Mouse (Mus musculus) midbrain, embryonic 13.5 days (tissue): ENCODE measurements at regions not wholly inside any gene's neighbourhood (a gene's known extent, or its start where the extent isn't known, plus 50 kb on each side); places are given as distances from the start of the nearest gene placed in this dataset.
A peak's percentile ranks its signal among the peaks of the same experiment; 100 is the strongest.

ENCODE experiments used
- ATAC-seq: fragments of 200-750 bp; cut with Nextera tagmentation; 2 replicates; pipeline ENCODE4 v1.8.0; 2017; ENCODE audit warnings: mild to moderate bottlenecking, moderate TSS enrichment, moderate library complexity
- H3K27ac ChIP-seq: fragments of 300-500 bp; sonication (generic); 2 replicates; pipeline ENCODE4 v1.5.1; 2015; ENCODE audit warnings: inconsistent platforms, mild to moderate bottlenecking, moderate library complexity
- H3K27me3 ChIP-seq: fragments of 300-500 bp; sonication (generic); 2 replicates; pipeline ENCODE4 v1.6.1; 2015; ENCODE audit warnings: mild to moderate bottlenecking, inconsistent platforms
- H3K36me3 ChIP-seq: fragments of 300-500 bp; sonication (generic); 2 replicates; pipeline ENCODE4 v1.6.1; 2015; ENCODE audit warnings: mild to moderate bottlenecking, inconsistent platforms
- H3K4me1 ChIP-seq: fragments of 300-500 bp; sonication (generic); replicated peaks from 2 replicates; pipeline ENCODE4 v1.6.1; 2015; ENCODE audit warnings: inconsistent platforms
- H3K4me2 ChIP-seq: fragments of 300-500 bp; sonication (generic); replicated peaks from 2 replicates; pipeline ENCODE4 v1.6.1; 2015; ENCODE audit warnings: moderate library complexity, mild to moderate bottlenecking, inconsistent platforms
- H3K4me3 ChIP-seq: fragments of 300-500 bp; sonication (generic); replicated peaks from 2 replicates; pipeline ENCODE4 v1.5.1; 2015; ENCODE audit warnings: mild to moderate bottlenecking, inconsistent platforms
- H3K9ac ChIP-seq: fragments of 300-500 bp; sonication (generic); replicated peaks from 2 replicates; pipeline ENCODE4 v1.6.1; 2015; ENCODE audit warnings: mild to moderate bottlenecking, inconsistent platforms
- H3K9me3 ChIP-seq: fragments of 300-500 bp; sonication (generic); 2 replicates; pipeline ENCODE4 v1.6.1; 2016; ENCODE audit warnings: mild to moderate bottlenecking, inconsistent platforms
- whole genome bisulfite sequencing: fragments of 180-500 bp; shearing (Covaris S2); methylation state at CpG from one replicate; pipeline ENCODE4 v1.1.7; 2015; 5-methylcytosine and 5-hydroxymethylcytosine counted together

DNA sequence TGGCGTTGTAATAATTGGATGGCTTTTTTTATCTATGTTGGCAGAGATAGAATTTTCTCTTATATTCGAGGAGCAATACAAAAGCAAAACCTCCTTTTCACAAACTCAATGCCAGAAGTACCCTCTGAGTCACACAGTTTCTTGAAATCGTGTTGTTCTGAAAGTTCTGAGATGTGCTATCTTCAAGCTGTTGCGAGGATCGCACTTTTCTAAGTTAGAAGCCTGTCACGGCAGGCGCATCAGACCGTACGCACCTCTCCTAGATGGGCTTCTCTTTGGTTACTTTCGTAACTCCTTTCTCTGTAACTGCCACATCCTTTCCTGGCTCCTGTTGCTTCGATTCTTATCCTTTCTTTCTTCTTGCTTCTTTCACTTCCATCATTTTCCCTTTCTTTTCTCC, 271.2 kb upstream of the Arrdc3 start:
- no peak for ATAC-seq
- no peaks in the 10 kb centered on the region for H3K36me3 ChIP-seq
- no peak overlapping the region for H3K4me2 ChIP-seq
- H3K4me1 ChIP-seq, result peaks cover 11% of the 10 kb centered on the region
- no peak overlapping the region for H3K9ac ChIP-seq
- H3K27me3 ChIP-seq, result no peaks in the 10 kb centered on the region
- 83% methylated on average over 11 of the region's 11 CpGs for WGBS
- H3K4me3 ChIP-seq, result no peak overlapping the region
- no peaks in the 10 kb centered on the region for H3K9me3 ChIP-seq
- no peak overlapping the region for H3K27ac ChIP-seq

DNA sequence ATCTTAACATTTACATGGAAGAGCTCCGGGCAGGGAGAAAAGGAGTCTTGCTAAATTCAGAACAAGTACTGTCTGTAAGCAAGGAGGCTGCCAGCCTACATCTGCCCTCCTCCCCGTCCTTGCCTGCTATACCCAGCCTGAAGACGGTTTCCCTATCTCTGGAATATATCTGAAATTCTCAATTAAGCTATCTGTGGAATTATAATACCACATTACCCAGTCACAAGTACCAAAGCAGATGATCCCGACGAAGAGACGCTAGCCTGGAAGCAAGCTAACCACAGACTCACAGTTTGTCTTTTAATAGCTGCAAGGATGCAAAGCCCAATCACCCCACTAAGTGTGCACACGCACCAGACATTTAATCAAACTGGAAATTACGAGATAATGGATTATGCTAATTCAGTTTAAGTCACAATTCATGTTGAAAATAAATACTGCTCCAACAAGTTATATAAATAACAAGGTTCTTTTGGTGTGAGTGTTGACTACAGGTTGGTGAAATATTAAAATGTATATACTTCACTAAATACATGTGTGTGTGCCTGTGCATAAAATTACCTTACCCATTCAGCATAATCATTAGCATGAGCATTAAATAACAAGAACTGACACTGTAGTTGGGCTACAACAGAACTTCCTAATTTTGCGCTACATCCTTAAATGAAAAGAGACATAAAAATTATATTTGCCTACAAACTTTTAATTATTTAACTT, 269.9 kb upstream of the Arrdc3 start:
- H3K9me3 ChIP-seq, result no peaks in the 10 kb centered on the region
- no peaks in the 10 kb centered on the region for H3K36me3 ChIP-seq
- no peaks in the 10 kb centered on the region for H3K27me3 ChIP-seq
- peaks cover 11% of the 10 kb centered on the region for H3K4me1 ChIP-seq
- 0 out of 2 replicates have a peak overlapping the region, but pooled peaks have one; percentile 22 for H3K4me2 ChIP-seq
- peak overlapping the region; percentile 40; the same call in 1 of the 2 replicates for H3K27ac ChIP-seq
- H3K9ac ChIP-seq, result peak overlapping the region; percentile 14; the same call in 1 of the 2 replicates
- no peak overlapping the region for H3K4me3 ChIP-seq
- WGBS, result 58% methylated on average over 9 of the region's 9 CpGs
- ATAC-seq, result peak; percentile 82

DNA sequence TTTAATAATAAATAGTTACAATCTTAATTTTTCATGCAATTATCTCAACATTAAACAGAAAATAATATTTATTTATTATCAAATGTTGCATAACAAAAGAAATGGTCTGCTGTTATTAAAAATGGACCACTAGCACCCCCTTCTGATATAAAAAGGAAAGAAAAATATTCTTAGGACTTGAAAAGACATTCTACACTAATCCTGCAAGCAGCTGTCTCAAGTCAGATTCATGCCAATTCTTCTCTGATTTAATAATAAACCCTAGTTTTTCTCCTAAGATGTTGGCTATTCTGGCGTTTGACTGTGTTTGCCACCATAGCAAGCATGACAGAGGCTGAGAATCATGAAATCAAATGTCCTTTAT, 269.3 kb upstream of the Arrdc3 start:
- no peaks in the 10 kb centered on the region for H3K27me3 ChIP-seq
- H3K36me3 ChIP-seq, result no peaks in the 10 kb centered on the region
- no peak overlapping the region for H3K9ac ChIP-seq
- no peak for ATAC-seq
- peaks cover 11% of the 10 kb centered on the region for H3K4me1 ChIP-seq
- no peak overlapping the region for H3K27ac ChIP-seq
- H3K9me3 ChIP-seq, result no peaks in the 10 kb centered on the region
- no peak overlapping the region for H3K4me3 ChIP-seq
- H3K4me2 ChIP-seq, result no peak overlapping the region
- WGBS, result 31% methylated on average over 1 of the region's 1 CpGs

DNA sequence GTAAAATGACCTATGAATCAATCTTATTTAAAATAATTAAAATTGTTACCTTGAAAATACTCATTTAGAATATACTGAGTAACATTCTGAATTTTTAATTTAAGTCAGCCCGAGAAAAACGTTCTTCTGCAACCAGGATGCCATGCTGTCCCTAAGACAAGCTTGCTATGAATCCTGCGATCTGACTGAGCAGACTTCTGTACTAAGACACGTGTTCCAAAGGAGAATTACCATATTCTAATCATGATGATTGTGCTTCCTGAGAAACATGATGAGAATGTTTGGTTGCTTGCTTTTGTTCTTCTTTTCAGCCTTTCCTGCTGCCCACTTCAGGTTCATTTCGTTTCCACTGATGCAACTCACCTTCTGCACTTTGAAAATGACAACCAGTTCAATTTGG, 268.2 kb upstream of the Arrdc3 start:
- 0 out of 2 replicates have a peak, but pooled peaks cover 2% of the 10 kb centered on the region for H3K27me3 ChIP-seq
- peaks cover 11% of the 10 kb centered on the region for H3K4me1 ChIP-seq
- H3K27ac ChIP-seq, result peak overlapping the region; percentile 54
- no peak overlapping the region for H3K9ac ChIP-seq
- H3K36me3 ChIP-seq, result no peaks in the 10 kb centered on the region
- H3K4me2 ChIP-seq, result no peak overlapping the region
- no peak overlapping the region for H3K4me3 ChIP-seq
- ATAC-seq, result 0 out of 2 replicates have a peak, but pooled peaks have one; percentile 60
- WGBS, result 43% methylated on average over 5 of the region's 5 CpGs
- H3K9me3 ChIP-seq, result no peaks in the 10 kb centered on the region

DNA sequence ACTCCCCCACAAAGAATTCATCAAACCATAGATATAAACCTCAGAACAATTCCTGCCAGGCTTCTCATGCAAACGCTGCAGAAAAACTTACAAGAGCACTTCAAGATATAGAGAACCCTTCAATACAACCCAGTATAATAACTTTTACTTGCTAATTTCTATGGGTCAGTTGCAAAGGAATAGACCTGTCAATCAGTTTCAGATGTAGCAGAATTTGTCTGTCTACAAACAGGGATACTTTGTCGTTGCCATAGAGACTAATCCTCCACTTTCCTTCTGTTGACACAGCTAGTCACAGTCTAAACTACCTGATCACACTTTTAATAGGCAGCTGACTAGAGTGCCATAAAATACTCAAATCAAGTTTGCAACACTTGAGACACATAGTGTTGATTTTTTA, 260.2 kb upstream of the Arrdc3 start:
- 2% methylated on average over 2 of the region's 2 CpGs for WGBS
- no peak overlapping the region for H3K27ac ChIP-seq
- no peak overlapping the region for H3K4me3 ChIP-seq
- no peak overlapping the region for H3K9ac ChIP-seq
- H3K9me3 ChIP-seq, result no peaks in the 10 kb centered on the region
- H3K27me3 ChIP-seq, result 0 out of 2 replicates have a peak, but pooled peaks cover 2% of the 10 kb centered on the region
- peak; percentile 96 for ATAC-seq
- no peaks in the 10 kb centered on the region for H3K36me3 ChIP-seq
- peaks cover 5% of the 10 kb centered on the region; the same call in 1 of the 2 replicates for H3K4me1 ChIP-seq
- H3K4me2 ChIP-seq, result no peak overlapping the region

DNA sequence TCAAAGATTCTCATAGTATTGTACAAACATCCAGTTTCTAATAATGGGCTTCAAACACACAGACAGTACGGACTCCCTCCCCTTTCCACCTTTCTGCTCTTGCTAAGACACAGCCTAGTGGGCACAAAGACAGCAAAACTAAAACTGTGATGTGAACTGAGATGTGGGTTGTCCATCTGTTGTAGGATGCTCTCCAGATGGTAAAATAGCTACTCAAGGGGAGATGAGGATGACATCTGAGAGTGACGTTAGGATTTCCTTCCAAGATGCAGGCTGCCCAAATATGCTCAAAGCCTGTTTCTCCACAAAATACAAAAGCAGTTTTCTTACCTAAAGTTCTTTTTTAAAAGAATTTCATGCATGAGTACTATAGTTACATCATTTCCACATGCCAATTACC, 241.8 kb upstream of the Arrdc3 start:
- H3K4me1 ChIP-seq, result no peaks in the 10 kb centered on the region
- H3K4me3 ChIP-seq, result no peak overlapping the region
- ATAC-seq, result no peak
- no peaks in the 10 kb centered on the region for H3K27me3 ChIP-seq
- WGBS, result 76% methylated on average over 2 of the region's 2 CpGs
- no peaks in the 10 kb centered on the region for H3K36me3 ChIP-seq
- H3K27ac ChIP-seq, result no peak overlapping the region
- no peak overlapping the region for H3K4me2 ChIP-seq
- H3K9ac ChIP-seq, result no peak overlapping the region
- H3K9me3 ChIP-seq, result no peaks in the 10 kb centered on the region

DNA sequence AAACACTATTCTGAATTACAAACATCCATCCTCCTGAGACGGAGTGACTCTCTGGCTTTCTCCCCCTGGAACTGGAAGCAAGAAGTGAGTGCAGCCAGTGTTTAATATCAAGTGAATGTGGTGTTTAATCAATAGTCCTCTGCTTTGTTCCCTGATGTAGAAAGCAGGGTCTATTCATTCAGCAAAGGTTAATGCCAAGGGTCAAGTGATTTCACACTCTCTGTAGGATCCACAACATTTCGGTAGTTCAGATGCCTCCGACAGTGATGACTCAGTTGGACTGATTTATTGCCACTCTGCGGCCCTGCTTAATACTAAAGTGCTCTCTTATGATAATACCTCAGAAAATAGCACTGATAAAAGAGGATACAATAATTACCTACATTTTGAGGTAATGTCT, 235.6 kb upstream of the Arrdc3 start:
- Histone ChIP-seq H3K9ac (no peak overlapping the region), H3K4me2 (no peak overlapping the region), H3K4me1 (peaks cover 6% of the 10 kb centered on the region; the same call in 1 of the 2 replicates), H3K4me3 (no peak overlapping the region), H3K9me3 (no peaks in the 10 kb centered on the region), H3K36me3 (no peaks in the 10 kb centered on the region), H3K27ac (no peak overlapping the region), H3K27me3 (no peaks in the 10 kb centered on the region)
- 9% methylated on average over 4 of the region's 4 CpGs for WGBS
- peak; percentile 53; the same call in 1 of the 2 replicates for ATAC-seq

DNA sequence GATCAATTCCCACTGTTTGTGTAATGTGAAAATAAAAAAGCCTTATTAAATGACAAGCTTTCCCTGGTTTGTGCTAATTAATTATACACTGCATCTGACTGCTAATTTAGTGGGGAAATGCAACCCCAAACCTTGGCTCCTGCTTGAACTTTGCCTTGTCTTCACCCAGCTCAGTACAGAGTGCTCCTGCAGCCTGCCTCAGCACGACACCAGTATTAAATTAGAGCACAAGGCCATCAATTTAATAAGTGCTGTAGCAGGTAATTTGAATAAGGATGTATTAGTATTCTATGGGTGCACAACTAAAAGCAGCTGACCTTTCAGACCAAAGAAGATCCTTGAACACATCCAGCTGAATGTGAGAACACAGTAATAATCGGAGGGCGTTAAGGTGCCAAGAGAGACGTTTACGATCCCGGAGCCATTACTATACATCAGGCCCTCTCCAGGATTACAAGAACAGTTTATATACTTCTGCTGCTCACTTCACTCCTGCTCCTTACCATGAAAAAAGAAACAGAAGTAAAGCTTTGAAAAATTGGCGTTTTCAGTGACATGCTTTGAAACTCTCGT, 230.1 kb upstream of the Arrdc3 start:
- Histone ChIP-seq H3K4me2 (no peak overlapping the region), H3K36me3 (no peaks in the 10 kb centered on the region), H3K4me1 (no peaks in the 10 kb centered on the region), H3K27ac (no peak overlapping the region), H3K9ac (no peak overlapping the region), H3K27me3 (no peaks in the 10 kb centered on the region), H3K9me3 (no peaks in the 10 kb centered on the region), H3K4me3 (no peak overlapping the region)
- 61% methylated on average over 8 of the region's 8 CpGs for WGBS
- ATAC-seq, result peak; percentile 79; the same call in 1 of the 2 replicates

DNA sequence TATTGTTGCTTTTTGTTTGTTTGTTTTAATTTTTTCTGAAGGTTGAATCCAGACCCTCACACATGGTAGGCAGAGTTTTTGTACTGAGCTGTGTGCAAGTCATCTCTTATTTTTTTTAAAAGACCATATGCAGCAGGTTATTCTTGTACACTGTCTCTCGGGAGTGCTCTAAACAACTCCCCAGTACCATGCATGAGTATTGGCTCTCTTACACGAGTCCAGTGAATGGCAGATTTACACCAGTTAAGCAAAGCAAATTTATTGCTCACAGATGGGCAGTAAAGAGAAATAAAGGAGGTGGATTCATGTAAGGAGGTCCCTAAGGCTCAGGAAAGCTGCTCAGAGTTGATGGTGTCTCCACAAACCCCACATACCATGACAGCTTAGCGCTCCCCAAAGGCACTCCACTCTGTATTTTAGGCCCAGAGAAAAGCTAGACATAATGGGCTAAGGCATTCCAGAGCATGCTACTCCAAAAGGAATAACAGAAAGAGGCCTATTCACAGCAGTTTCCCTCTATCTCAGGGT, 216.9 kb upstream of the Arrdc3 start:
- Histone ChIP-seq H3K4me1 (no peaks in the 10 kb centered on the region), H3K27ac (no peak overlapping the region), H3K36me3 (no peaks in the 10 kb centered on the region), H3K9ac (no peak overlapping the region), H3K9me3 (no peaks in the 10 kb centered on the region), H3K4me2 (no peak overlapping the region), H3K27me3 (no peaks in the 10 kb centered on the region), H3K4me3 (no peak overlapping the region)
- 79% methylated on average over 3 of the region's 3 CpGs for WGBS
- no peak for ATAC-seq

DNA sequence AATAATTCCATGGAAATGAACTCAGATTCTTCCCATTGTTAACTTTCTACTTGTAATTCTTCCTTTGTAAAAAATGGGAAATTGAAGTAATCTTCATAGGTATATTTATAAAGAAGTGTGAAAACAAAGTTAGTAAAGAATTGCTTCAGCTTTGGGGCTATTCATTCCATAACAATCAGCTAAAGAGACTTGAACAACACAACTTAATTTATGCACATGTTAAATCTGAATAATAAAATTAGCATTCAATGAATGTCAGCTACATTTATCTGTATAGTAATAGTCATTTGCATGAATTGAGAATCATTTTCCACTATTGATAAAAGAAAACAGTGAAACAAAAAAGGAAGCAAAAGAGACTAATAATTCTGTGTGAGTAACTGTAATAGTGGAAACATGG, 193.3 kb upstream of the Arrdc3 start:
- no peak overlapping the region for H3K9ac ChIP-seq
- H3K4me3 ChIP-seq, result no peak overlapping the region
- no peaks in the 10 kb centered on the region for H3K9me3 ChIP-seq
- no peak overlapping the region for H3K27ac ChIP-seq
- no peaks in the 10 kb centered on the region for H3K4me1 ChIP-seq
- no peaks in the 10 kb centered on the region for H3K36me3 ChIP-seq
- no peak for ATAC-seq
- no peak overlapping the region for H3K4me2 ChIP-seq
- no peaks in the 10 kb centered on the region for H3K27me3 ChIP-seq

DNA sequence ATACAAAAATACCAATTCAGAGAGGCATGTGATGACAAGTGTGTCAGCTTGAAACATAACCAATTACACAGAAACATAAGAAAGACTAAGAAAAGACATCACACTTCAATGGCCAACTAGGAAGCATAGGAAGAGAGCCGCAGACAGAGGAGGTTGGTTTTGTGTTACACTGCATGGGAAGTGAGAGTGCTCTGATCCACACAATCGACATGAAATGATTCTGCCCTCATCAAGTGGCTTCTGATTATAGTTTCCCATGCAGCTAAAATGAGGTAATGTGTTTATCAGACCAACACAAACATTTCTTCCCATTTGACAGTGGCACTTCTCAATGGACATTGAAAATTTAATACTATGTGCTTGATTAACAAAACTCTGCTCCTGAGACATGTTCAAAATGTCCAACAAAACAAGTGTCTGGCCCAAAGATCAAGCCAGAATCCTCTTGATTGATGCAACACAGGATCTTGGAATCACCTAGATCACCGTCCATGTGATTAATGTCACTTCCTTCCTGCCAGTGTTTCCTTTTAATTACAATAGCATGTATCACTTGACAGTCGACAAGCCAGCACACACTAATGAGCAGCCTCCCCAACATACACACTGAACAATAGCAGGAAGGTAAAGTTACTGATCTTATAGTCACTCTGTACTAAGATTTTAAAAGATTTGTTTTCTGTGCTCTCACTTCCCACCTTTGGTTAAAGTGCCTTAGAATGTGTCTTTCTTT, 192.4 kb upstream of the Arrdc3 start:
- no peak for ATAC-seq
- no peaks in the 10 kb centered on the region for H3K36me3 ChIP-seq
- no peaks in the 10 kb centered on the region for H3K27me3 ChIP-seq
- no peak overlapping the region for H3K27ac ChIP-seq
- no peak overlapping the region for H3K4me3 ChIP-seq
- H3K4me2 ChIP-seq, result no peak overlapping the region
- WGBS, result 83% methylated on average over 4 of the region's 4 CpGs
- H3K9ac ChIP-seq, result no peak overlapping the region
- no peaks in the 10 kb centered on the region for H3K4me1 ChIP-seq
- no peaks in the 10 kb centered on the region for H3K9me3 ChIP-seq

DNA sequence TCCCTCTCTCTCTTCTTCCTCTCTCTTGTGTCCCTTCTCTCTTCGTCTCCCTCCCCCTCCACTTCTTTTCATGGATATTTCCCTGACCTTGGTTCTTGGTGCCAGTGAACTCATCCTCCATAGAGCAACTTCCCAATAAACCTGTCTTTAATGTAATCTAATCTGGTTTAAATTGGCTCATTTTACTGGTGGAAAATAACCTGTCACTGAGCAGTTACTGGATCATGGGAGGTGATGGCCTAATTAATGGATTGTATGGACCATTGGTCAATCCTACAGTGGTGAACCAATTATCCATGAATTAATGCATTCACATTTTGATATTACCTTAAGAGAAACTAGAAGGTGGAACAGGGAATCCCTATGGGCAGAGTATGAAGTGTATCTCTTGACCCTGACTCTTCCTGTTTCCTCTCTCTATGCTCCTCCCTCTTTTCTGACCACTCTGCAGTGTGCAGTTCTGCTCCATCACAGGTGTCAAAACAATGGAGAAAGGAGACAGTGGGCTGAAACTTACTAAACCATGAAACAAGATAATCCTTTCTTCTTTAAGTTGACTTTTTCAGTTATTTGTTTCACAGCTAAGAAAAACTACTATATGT, 187.5 kb upstream of the Arrdc3 start:
- no peak overlapping the region for H3K4me3 ChIP-seq
- H3K27ac ChIP-seq, result no peak overlapping the region
- no peaks in the 10 kb centered on the region for H3K9me3 ChIP-seq
- H3K36me3 ChIP-seq, result no peaks in the 10 kb centered on the region
- H3K27me3 ChIP-seq, result no peaks in the 10 kb centered on the region
- no peaks in the 10 kb centered on the region for H3K4me1 ChIP-seq
- H3K9ac ChIP-seq, result no peak overlapping the region
- ATAC-seq, result no peak
- 61% methylated on average over 1 of the region's 1 CpGs for WGBS
- no peak overlapping the region for H3K4me2 ChIP-seq
